Mouse (Mus musculus) neural tube, embryonic 13.5 days (tissue): Measurements from ENCODE around the gene Slc23a2. TPM values are rescaled to one million over a fixed set of nuclear protein-coding genes. Genes with fewer than 3 reads are reported as not detected.

Experiments
- ATAC-seq: fragments of 200-750 bp; cut with Nextera tagmentation; 2 replicates; pipeline ENCODE4 v1.8.0; 2017; ENCODE audit warnings: low read depth, mild to moderate bottlenecking, moderate TSS enrichment, moderate library complexity
- H3K27ac ChIP-seq: fragments of 300-500 bp; sonication (generic); replicated peaks from 2 replicates; pipeline ENCODE4 v1.5.1; 2015; ENCODE audit warnings: moderate library complexity, mild to moderate bottlenecking, inconsistent platforms
- H3K27me3 ChIP-seq: fragments of 300-500 bp; sonication (generic); 2 replicates; pipeline ENCODE4 v1.6.1; 2015; ENCODE audit warnings: mild to moderate bottlenecking, inconsistent platforms
- H3K36me3 ChIP-seq: fragments of 300-500 bp; sonication (generic); 2 replicates; pipeline ENCODE4 v1.6.1; 2015; ENCODE audit warnings: mild to moderate bottlenecking, inconsistent platforms
- H3K4me1 ChIP-seq: fragments of 300-500 bp; sonication (generic); replicated peaks from 2 replicates; pipeline ENCODE4 v1.6.1; 2015; ENCODE audit warnings: inconsistent platforms
- H3K4me2 ChIP-seq: fragments of 300-500 bp; sonication (generic); 2 replicates; pipeline ENCODE4 v1.6.1; 2015; ENCODE audit warnings: inconsistent platforms, mild to moderate bottlenecking, moderate library complexity
- H3K4me3 ChIP-seq: fragments of 300-500 bp; sonication (generic); 2 replicates; pipeline ENCODE4 v1.5.1; 2015; ENCODE audit warnings: mild to moderate bottlenecking, inconsistent platforms
- H3K9ac ChIP-seq: fragments of 300-500 bp; sonication (generic); 2 replicates; pipeline ENCODE4 v1.6.1; 2015; ENCODE audit warnings: moderate library complexity, mild to moderate bottlenecking, inconsistent platforms
- H3K9me3 ChIP-seq: fragments of 300-500 bp; sonication (generic); 2 replicates; pipeline ENCODE4 v1.6.1; 2016; ENCODE audit warnings: inconsistent platforms
- WGBS: fragments of 180-500 bp; shearing (Covaris S2); methylation state at CpG from one replicate; pipeline ENCODE4 v1.1.7; 2015; 5-methylcytosine and 5-hydroxymethylcytosine counted together
- polyA plus RNA-seq: library from polyadenylated mRNA; unstranded; fragments of >200 nt; fragmentation: Nextera tagmentation; extraction: Ambion mirVana; gene quantifications from 2 replicates; pipeline ENCODE4 v1.2.1, GENCODE M21; 2015

The Slc23a2 gene
- polyA plus RNA-seq, 1 experiment from 2014 or later, result 23.8 TPM

- Histone ChIP-seq H3K27ac (no peak overlapping the region), H3K9ac (no peak overlapping the region), H3K9me3 (no peaks in the 10 kb centered on the region), H3K27me3 (no peaks in the 10 kb centered on the region), H3K4me2 (no peak overlapping the region), H3K36me3 (peaks cover 54% of the 10 kb centered on the region), H3K4me3 (no peak overlapping the region), H3K4me1 (no peaks in the 10 kb centered on the region)
- WGBS, result 95% methylated on average over 4 of the region's 4 CpGs
- no peak for ATAC-seq
These were observed 91.1 kb downstream of the Slc23a2 start for GRCm38 (mm10) chr2:132053824-132054223.

DNA sequence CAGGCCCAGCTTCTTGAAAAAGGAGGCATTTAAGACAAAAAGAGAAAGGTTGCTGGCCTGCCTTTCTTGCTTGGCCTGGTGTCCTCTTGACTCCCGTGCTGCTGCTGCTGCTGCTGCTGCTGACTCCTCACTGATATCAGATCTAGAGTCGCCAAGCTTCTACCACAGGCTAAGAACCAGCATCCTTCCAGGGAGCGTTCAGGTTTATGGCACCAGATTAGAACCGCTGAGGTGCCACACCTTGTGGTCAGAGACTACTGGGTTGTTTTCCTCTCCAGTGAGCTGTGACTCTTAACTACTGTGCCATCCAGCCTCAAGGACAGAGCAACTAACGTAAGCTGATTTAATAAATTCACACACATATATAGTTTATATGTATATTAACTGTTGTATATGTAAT, 93.1 kb downstream of the Slc23a2 start:
- no peak overlapping the region for H3K4me3 ChIP-seq
- no peaks in the 10 kb centered on the region for H3K27me3 ChIP-seq
- H3K4me1 ChIP-seq, result no peaks in the 10 kb centered on the region
- no peak for ATAC-seq
- H3K9me3 ChIP-seq, result no peaks in the 10 kb centered on the region
- no peak overlapping the region for H3K27ac ChIP-seq
- no peak overlapping the region for H3K9ac ChIP-seq
- WGBS, result 79% methylated on average over 5 of the region's 5 CpGs
- peaks cover 34% of the 10 kb centered on the region for H3K36me3 ChIP-seq
- H3K4me2 ChIP-seq, result no peak overlapping the region

GRCm38 (mm10) chr2:132049921-132050320, 95.0 kb downstream of the Slc23a2 start:
- no peak overlapping the region for H3K9ac ChIP-seq
- no peaks in the 10 kb centered on the region for H3K27me3 ChIP-seq
- WGBS, result 65% methylated on average over 3 of the region's 3 CpGs
- H3K4me3 ChIP-seq, result no peak overlapping the region
- H3K9me3 ChIP-seq, result no peaks in the 10 kb centered on the region
- no peak overlapping the region for H3K27ac ChIP-seq
- no peak overlapping the region for H3K4me2 ChIP-seq
- no peak for ATAC-seq
- H3K36me3 ChIP-seq, result peaks cover 15% of the 10 kb centered on the region
- H3K4me1 ChIP-seq, result no peaks in the 10 kb centered on the region

DNA sequence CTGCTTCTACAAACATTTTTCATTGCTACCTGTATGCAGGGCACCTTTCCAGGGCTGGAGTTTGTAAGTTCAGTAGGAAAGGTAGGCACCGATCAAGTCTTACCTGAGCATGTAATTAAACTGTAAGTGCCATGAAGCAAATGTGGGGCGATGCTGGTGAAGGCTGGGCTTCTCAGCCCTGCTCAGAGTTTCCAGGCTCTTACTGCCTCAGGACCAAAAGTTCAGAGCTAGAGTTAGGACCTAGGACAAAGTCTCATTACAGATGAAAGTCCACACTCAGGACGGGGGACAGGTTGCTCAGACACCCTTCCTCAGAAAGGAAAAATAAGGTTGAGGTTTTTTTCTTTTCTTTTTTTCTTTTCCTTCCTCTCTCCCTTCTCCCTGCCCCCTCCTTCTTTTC, 95.4 kb downstream of the Slc23a2 start:
- no peak overlapping the region for H3K4me2 ChIP-seq
- peaks cover 11% of the 10 kb centered on the region for H3K36me3 ChIP-seq
- no peak overlapping the region for H3K27ac ChIP-seq
- no peak overlapping the region for H3K4me3 ChIP-seq
- no peaks in the 10 kb centered on the region for H3K9me3 ChIP-seq
- no peaks in the 10 kb centered on the region for H3K27me3 ChIP-seq
- 79% methylated on average over 3 of the region's 3 CpGs for WGBS
- H3K4me1 ChIP-seq, result no peaks in the 10 kb centered on the region; the same call in 1 of the 2 replicates
- ATAC-seq, result no peak
- no peak overlapping the region for H3K9ac ChIP-seq

GRCm38 (mm10) chr2:132048143-132048772, 96.7 kb downstream of the Slc23a2 start:
- Histone ChIP-seq H3K4me2 (no peak overlapping the region), H3K9me3 (no peaks in the 10 kb centered on the region), H3K4me1 (no peaks in the 10 kb centered on the region; the same call in 1 of the 2 replicates), H3K36me3 (peaks cover 3% of the 10 kb centered on the region; the same call in 1 of the 2 replicates), H3K27ac (no peak overlapping the region), H3K9ac (no peak overlapping the region), H3K4me3 (no peak overlapping the region), H3K27me3 (no peaks in the 10 kb centered on the region)
- no peak for ATAC-seq
- 83% methylated on average over 11 of the region's 11 CpGs for WGBS

GRCm38 (mm10) chr2:132047364-132047763, 97.5 kb downstream of the Slc23a2 start:
- no peak overlapping the region for H3K4me2 ChIP-seq
- no peaks in the 10 kb centered on the region for H3K9me3 ChIP-seq
- ATAC-seq, result no peak
- H3K27ac ChIP-seq, result no peak overlapping the region
- WGBS, result 75% methylated on average over 4 of the region's 4 CpGs
- no peaks in the 10 kb centered on the region for H3K27me3 ChIP-seq
- H3K4me1 ChIP-seq, result no peaks in the 10 kb centered on the region; the same call in 1 of the 2 replicates
- no peaks in the 10 kb centered on the region for H3K36me3 ChIP-seq
- no peak overlapping the region for H3K9ac ChIP-seq
- no peak overlapping the region for H3K4me3 ChIP-seq

DNA sequence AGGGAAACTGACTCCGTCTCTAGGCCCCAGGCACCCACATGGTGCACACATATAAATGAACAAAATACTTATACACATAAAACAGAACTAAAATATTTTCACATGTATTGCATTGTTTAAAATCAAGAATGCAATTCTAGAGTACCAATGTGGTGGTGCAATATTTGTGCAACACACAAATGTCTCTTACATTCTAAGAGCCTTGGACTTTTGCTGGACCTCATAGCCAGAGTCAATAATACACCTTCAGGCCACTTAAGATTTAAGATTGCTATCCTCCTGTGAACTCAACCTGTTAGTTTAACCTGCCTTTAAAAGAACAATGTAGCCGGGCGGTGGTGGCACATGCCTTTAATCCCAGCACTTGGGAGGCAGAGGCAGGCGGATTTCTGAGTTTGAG, 98.2 kb downstream of the Slc23a2 start:
- Histone ChIP-seq H3K4me1 (no peaks in the 10 kb centered on the region; the same call in 1 of the 2 replicates), H3K27ac (no peak overlapping the region), H3K27me3 (no peaks in the 10 kb centered on the region), H3K9me3 (no peaks in the 10 kb centered on the region), H3K4me2 (no peak overlapping the region), H3K9ac (no peak overlapping the region), H3K36me3 (no peaks in the 10 kb centered on the region), H3K4me3 (no peak overlapping the region)
- WGBS, result 96% methylated on average over 4 of the region's 4 CpGs
- ATAC-seq, result no peak

DNA sequence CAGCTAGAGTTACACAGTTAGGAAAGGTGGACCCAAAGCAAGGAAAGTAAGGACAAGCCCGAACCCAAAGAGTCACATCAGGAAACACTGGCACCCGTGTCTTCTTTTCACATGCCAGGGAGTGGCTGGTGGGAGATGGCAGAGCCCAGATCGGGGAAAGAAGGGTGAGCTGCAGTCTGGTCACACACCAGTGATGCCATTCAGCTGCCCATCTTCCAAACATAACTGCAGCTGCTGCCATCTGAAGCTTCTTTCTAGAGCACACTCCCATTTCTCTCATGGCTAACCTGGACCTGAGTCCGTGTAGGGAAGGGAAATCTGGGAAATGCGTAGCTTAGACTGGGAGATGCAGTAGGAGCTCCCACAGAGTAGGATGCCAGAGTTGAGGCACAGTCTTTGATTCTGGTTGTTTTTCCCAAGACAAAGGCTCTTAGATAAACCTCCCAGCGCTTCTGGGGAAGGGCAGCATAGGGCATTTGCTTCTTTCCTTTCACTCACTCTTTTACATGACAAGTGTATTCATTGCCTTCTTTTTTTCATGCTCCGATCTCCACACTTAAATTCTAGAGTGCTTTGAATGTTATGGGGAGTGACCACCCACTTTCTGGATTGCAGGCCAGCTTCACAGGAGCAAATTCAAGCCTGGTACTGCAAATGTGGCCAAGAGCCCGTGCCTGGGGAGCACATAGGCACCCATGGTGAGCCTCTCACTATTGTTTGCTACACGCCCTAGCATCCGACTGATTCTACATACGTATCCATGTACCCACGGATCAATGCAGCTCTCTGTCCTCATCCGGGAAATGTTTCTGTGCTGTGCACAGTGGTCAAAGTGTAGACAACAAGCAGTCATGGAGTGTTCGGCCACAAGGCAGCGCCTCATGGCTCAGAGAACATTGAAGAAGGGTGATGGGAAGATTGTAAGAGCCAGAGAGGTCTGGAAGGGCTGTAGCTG, 100.3 kb downstream of the Slc23a2 start:
- no peak overlapping the region for H3K9ac ChIP-seq

GRCm38 (mm10) chr2:132043101-132043621, 101.7 kb downstream of the Slc23a2 start:
- no peak overlapping the region for H3K4me2 ChIP-seq
- H3K9ac ChIP-seq, result no peak overlapping the region
- H3K36me3 ChIP-seq, result no peaks in the 10 kb centered on the region
- no peak overlapping the region for H3K27ac ChIP-seq
- H3K27me3 ChIP-seq, result no peaks in the 10 kb centered on the region
- H3K4me3 ChIP-seq, result no peak overlapping the region
- WGBS, result 62% methylated on average over 13 of the region's 13 CpGs
- ATAC-seq, result peak; percentile 43; the same call in 1 of the 2 replicates
- no peaks in the 10 kb centered on the region for H3K9me3 ChIP-seq
- H3K4me1 ChIP-seq, result no peaks in the 10 kb centered on the region; the same call in 1 of the 2 replicates

More for the DNA sequence above, 100.3 kb downstream of the Slc23a2 start:
- no peaks in the 10 kb centered on the region for H3K36me3 ChIP-seq
- H3K4me3 ChIP-seq, result no peak overlapping the region
- no peak overlapping the region for H3K4me2 ChIP-seq
- ATAC-seq, result no peak
- H3K27ac ChIP-seq, result no peak overlapping the region
- 65% methylated on average over 15 of the region's 15 CpGs for WGBS
- H3K4me1 ChIP-seq, result no peaks in the 10 kb centered on the region; the same call in 1 of the 2 replicates
- H3K9me3 ChIP-seq, result no peaks in the 10 kb centered on the region
- H3K27me3 ChIP-seq, result no peaks in the 10 kb centered on the region

- ATAC-seq, result no peak
- no peak overlapping the region for H3K4me2 ChIP-seq
- no peaks in the 10 kb centered on the region; the same call in 1 of the 2 replicates for H3K4me1 ChIP-seq
- H3K4me3 ChIP-seq, result no peak overlapping the region
- H3K9me3 ChIP-seq, result no peaks in the 10 kb centered on the region
- no peak overlapping the region for H3K9ac ChIP-seq
- H3K27ac ChIP-seq, result no peak overlapping the region
- WGBS, result 64% methylated on average over 7 of the region's 7 CpGs
- H3K36me3 ChIP-seq, result no peaks in the 10 kb centered on the region
- H3K27me3 ChIP-seq, result no peaks in the 10 kb centered on the region
These were observed 105.0 kb downstream of the Slc23a2 start for GRCm38 (mm10) chr2:132039894-132040293.

DNA sequence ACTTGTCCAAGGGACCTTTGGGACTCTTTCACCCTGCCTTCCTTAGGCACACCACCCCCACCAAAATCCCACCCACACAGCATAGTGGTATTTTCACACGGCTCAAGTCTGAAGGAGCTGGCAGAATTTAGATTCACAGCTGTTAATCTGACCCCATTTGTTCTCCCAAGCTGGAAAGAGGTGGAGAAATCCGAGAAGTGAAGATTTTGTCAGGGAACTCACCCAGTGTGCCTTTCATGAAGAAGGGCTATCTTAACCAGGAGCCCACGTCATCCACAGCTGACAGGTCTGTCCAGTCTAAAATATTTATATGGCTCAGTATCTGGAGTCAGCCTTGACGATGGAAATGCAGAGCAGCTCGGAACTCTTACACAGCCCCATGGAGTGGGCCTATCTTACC, 108.6 kb downstream of the Slc23a2 start:
- Histone ChIP-seq H3K27ac (no peak overlapping the region), H3K4me1 (peaks cover 5% of the 10 kb centered on the region), H3K27me3 (no peaks in the 10 kb centered on the region), H3K36me3 (no peaks in the 10 kb centered on the region), H3K4me2 (no peak overlapping the region), H3K9me3 (no peaks in the 10 kb centered on the region), H3K4me3 (no peak overlapping the region), H3K9ac (no peak overlapping the region)
- ATAC-seq, result no peak
- WGBS, result 84% methylated on average over 5 of the region's 5 CpGs

DNA sequence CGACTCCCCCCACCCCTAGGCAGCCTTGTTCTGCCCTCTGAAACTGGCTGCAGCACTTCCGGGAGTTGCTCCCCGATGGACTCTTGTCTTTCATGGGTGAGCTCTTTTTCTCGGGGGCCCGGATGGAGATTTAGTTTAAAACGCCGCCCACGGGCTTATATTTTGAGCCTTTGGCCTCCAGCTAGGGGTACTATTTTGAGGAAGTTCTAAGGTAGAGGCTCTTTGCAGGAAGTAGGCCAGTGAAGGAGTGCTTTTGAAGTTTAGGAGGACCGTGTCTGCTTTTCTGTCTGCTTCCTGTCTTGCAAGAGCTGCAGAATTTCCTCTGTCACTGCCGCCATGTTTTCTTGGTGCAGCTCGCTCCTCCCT, 109.5 kb downstream of the Slc23a2 start:
- H3K4me1 ChIP-seq, result peaks cover 14% of the 10 kb centered on the region
- H3K4me3 ChIP-seq, result no peak overlapping the region
- no peaks in the 10 kb centered on the region for H3K36me3 ChIP-seq
- WGBS, result 65% methylated on average over 11 of the region's 11 CpGs
- ATAC-seq, result no peak
- no peak overlapping the region for H3K27ac ChIP-seq
- H3K9me3 ChIP-seq, result no peaks in the 10 kb centered on the region
- no peaks in the 10 kb centered on the region for H3K27me3 ChIP-seq
- H3K9ac ChIP-seq, result no peak overlapping the region
- H3K4me2 ChIP-seq, result no peak overlapping the region
